Mouse (Mus musculus) myocyte (in vitro differentiated cells): ENCODE results near the gene Grin2c. TPM values are rescaled to one million over a fixed set of nuclear protein-coding genes. Genes with fewer than 3 reads are reported as not detected.

ENCODE experiments used
- H3K27me3 ChIP-seq: one replicate; pipeline ENCODE4 v1.6.1; 2011; ENCODE audit not compliant: control insufficient read depth, insufficient read depth, insufficient read length
- H3K36me3 ChIP-seq: one replicate; pipeline ENCODE4 v1.6.1; 2011; ENCODE audit not compliant: control insufficient read depth, insufficient read depth
- H3K4me2 ChIP-seq: one replicate; pipeline ENCODE4 v1.6.1; 2011; ENCODE audit warnings: low read depth, control low read depth
- H3K4me3 ChIP-seq: one replicate; pipeline ENCODE4 v1.5.1; 2011; ENCODE audit warnings: mild to moderate bottlenecking, control low read depth, moderate library complexity
- H3K79me2 ChIP-seq: one replicate; pipeline ENCODE4 v1.6.1; 2011; ENCODE audit not compliant: control insufficient read depth, insufficient read depth
- H3ac ChIP-seq: one replicate; pipeline ENCODE4 v1.6.1; 2011; ENCODE audit not compliant: control insufficient read depth, insufficient read length
- CEBPB ChIP-seq: IDR thresholded peaks from 2 replicates; pipeline ENCODE4 v1.6.1; 2011; ENCODE audit warnings: mild to moderate bottlenecking, moderate library complexity; ENCODE audit not compliant: poor library complexity, insufficient read depth, severe bottlenecking
- E2F4 ChIP-seq: IDR thresholded peaks from one replicate; pipeline ENCODE4 v1.6.1; 2011; ENCODE audit warnings: mild to moderate bottlenecking, control low read depth, moderate library complexity; ENCODE audit not compliant: insufficient read depth
- MAX ChIP-seq: IDR thresholded peaks from one replicate; pipeline ENCODE4 v1.6.1; 2011; ENCODE audit warnings: low read depth, mild to moderate bottlenecking, control low read depth
- MYOD1 ChIP-seq, 3 experiments: IDR thresholded peaks; one replicate each; pipeline ENCODE4 v1.6.1; 2011; ENCODE audit warnings: control low read depth in 2 of 3, low read depth in 2 of 3, mild to moderate bottlenecking in 2 of 3, moderate library complexity in 1 of 3; ENCODE audit not compliant: insufficient read length in 2 of 3, control insufficient read depth in 1 of 3
- MYOG ChIP-seq, 3 experiments: IDR thresholded peaks; one replicate each; pipeline ENCODE4 v1.6.1; 2011; ENCODE audit warnings: control low read depth in 2 of 3, low read depth in 2 of 3, mild to moderate bottlenecking in 2 of 3; ENCODE audit not compliant: insufficient read length in 2 of 3, control insufficient read depth in 1 of 3, insufficient read depth in 1 of 3
- POLR2A ChIP-seq: IDR thresholded peaks from one replicate; pipeline ENCODE4 v1.6.1; 2011; ENCODE audit warnings: low read depth, mild to moderate bottlenecking, control low read depth, moderate library complexity; ENCODE audit not compliant: insufficient read length
- POLR2AphosphoS2 ChIP-seq: IDR thresholded peaks from one replicate; pipeline ENCODE4 v1.6.1; 2011; ENCODE audit warnings: low read depth, control low read depth; ENCODE audit not compliant: insufficient read length
- REST ChIP-seq: IDR thresholded peaks from one replicate; pipeline ENCODE4 v1.6.1; 2011; ENCODE audit warnings: mild to moderate bottlenecking, control low read depth, moderate library complexity; ENCODE audit not compliant: insufficient read depth, insufficient read length
- SRF ChIP-seq: IDR thresholded peaks from one replicate; pipeline ENCODE4 v1.6.1; 2011; ENCODE audit warnings: low read depth; ENCODE audit not compliant: control insufficient read depth, insufficient read length
- TCF12 ChIP-seq: IDR thresholded peaks from one replicate; pipeline ENCODE4 v1.6.1; 2011; ENCODE audit warnings: mild to moderate bottlenecking, control low read depth; ENCODE audit not compliant: poor library complexity, insufficient read depth, severe bottlenecking
- TCF3 ChIP-seq: IDR thresholded peaks from one replicate; pipeline ENCODE4 v1.6.1; 2011; ENCODE audit warnings: low read depth, control low read depth; ENCODE audit not compliant: insufficient read length
- USF1 ChIP-seq: IDR thresholded peaks from one replicate; pipeline ENCODE4 v1.6.1; 2011; ENCODE audit warnings: low read depth, mild to moderate bottlenecking, control low read depth, moderate library complexity
- polyA plus RNA-seq: library from polyadenylated mRNA; unstranded; fragments of >200 nt; fragmentation: generic; extraction: Trizol; gene quantifications from one replicate; pipeline ENCODE4 v1.2.1, GENCODE M21; 2012; ENCODE audit warnings: missing spikeins

Grin2c gene
- polyA plus RNA-seq, 1 experiment: not detected

DNA sequence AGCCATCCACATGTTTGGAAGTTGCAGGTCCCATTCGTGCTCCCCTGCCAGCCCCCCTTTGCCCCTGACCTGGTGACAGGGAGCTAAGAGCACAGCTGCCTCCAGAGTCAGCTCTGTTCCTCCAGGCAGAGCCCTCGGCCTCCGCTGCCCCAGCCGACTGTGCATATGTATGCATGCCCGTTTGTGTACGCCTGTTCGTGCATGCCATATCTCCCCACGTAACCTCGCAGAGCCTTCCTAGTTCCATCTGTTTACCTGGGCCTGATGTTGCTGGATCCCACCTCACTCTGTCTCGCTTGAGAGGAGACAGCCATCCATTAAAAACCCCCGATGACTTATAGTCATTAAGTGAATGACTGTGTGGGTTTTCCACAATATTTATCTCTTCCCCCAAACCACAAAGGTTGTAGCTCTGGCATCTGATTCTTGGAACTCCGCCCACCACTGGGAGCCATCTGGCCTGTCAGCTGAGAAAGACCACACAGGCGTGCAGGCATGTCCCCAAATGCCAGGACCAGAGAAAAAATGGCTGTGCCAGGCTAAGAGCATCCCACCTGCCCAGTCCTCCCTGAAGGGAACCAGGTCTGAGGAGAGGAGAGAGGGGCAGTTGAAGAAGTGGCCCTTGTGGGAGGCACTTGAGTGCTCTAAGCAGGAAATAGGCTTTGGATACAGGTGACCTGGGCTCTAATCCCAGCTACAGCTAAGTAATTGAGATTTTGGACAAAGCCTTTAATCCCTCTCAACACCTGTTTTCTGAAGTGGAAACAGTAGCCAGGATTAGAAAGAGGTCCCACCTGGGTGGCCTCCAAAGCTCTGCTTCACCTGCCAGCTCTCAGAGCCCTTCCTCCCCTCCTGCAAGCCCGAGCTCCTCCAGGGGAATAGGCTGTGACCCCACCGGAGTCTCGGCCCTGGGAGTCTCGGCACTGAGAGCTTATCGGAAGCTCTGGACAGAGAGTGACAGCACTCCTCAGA is 49.3 kb downstream of the Grin2c start:
- H3K79me2 ChIP-seq: no peaks in the 10 kb centered on the region
- no peaks in the 10 kb centered on the region for H3K27me3 ChIP-seq
- H3ac ChIP-seq: no peak overlapping the region
- no peak overlapping the region for H3K4me2 ChIP-seq
- H3K4me3 ChIP-seq: no peak overlapping the region
- TF ChIP-seq MAX (no peak), POLR2A (no peak), MYOG (IDR thresholded peaks at IDR 0.05; ENCODE audit: control insufficient read depth in 1 of 3, insufficient read depth in 1 of 3, insufficient read length in 2 of 3, low read depth in 2 of 3) (peak in 1 of 3 experiments; percentile 55), E2F4 (no peak), REST (no peak), TCF3 (no peak)
- no peaks in the 10 kb centered on the region for H3K36me3 ChIP-seq

DNA sequence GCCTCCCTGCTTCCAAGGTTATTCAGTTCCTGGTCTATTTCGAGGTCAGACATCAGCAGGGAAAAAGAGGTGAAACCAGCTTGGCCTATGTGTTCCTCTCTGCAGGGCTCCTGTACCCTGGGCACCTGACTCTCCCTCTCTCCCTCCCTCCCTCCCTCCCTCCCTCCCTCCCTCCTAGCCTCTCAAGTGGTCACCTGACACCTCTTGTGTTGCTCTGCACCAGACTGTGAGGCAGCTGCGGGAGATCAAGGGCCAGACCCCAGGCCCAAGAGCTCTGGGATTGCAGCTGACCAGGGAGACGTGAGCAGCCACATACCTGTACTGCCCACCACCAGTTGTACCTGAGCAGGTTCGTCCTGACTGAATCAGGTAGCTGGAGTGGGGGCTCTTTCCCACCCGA is 51.9 kb downstream of the Grin2c start:
- H3K27me3 ChIP-seq: no peaks in the 10 kb centered on the region
- H3K79me2 ChIP-seq: no peaks in the 10 kb centered on the region
- no peak overlapping the region for H3K4me2 ChIP-seq
- H3K36me3 ChIP-seq: no peaks in the 10 kb centered on the region
- no peak overlapping the region for H3K4me3 ChIP-seq
- TF ChIP-seq MYOG (IDR thresholded peaks at IDR 0.05; ENCODE audit: control insufficient read depth in 1 of 3, insufficient read depth in 1 of 3, insufficient read length in 2 of 3, low read depth in 2 of 3) (no peak), SRF (no peak)
- no peak overlapping the region for H3ac ChIP-seq

DNA sequence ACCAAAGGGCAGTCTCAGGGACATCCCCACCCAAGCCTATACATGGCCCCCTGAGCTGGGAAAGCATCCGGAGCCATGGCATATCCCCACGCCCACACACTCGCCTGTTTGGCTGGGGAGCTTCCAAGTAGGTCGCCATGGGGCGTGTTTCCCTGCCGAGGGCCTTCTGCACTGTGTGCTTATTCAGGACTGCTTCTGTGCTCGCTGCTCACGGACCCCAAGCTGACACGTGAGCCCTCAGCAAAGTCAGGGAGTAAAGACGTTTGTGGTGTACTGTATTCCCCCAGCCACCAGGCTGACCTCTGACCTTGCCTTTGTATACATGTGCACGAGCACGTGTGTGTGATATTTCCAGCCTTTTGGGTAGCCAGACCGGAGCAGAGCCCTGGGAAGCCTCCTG is 54.9 kb downstream of the Grin2c start:
- no peak overlapping the region for H3ac ChIP-seq
- TF ChIP-seq POLR2A (no peak), CEBPB (no peak), MYOD1 (IDR thresholded peaks at IDR 0.05; ENCODE audit: control insufficient read depth in 1 of 3, insufficient read length in 2 of 3, low read depth in 2 of 3) (no peak), E2F4 (no peak), REST (no peak), SRF (no peak), MAX (no peak), USF1 (no peak), POLR2AphosphoS2 (no peak), TCF3 (no peak), MYOG (IDR thresholded peaks at IDR 0.05; ENCODE audit: control insufficient read depth in 1 of 3, insufficient read depth in 1 of 3, insufficient read length in 2 of 3, low read depth in 2 of 3) (no peak), TCF12 (no peak)
- H3K79me2 ChIP-seq: no peaks in the 10 kb centered on the region
- H3K4me2 ChIP-seq: no peak overlapping the region
- no peak overlapping the region for H3K4me3 ChIP-seq
- no peaks in the 10 kb centered on the region for H3K36me3 ChIP-seq
- H3K27me3 ChIP-seq: no peaks in the 10 kb centered on the region

- Histone ChIP-seq H3K79me2 (no peaks in the 10 kb centered on the region), H3K36me3 (no peaks in the 10 kb centered on the region), H3K4me2 (no peak overlapping the region), H3ac (no peak overlapping the region), H3K4me3 (no peak overlapping the region), H3K27me3 (no peaks in the 10 kb centered on the region)
- no peak for TF ChIP-seq POLR2A
These were observed 57.1 kb downstream of the Grin2c start for GRCm38 (mm10) chr11:115209958-115210357.

DNA sequence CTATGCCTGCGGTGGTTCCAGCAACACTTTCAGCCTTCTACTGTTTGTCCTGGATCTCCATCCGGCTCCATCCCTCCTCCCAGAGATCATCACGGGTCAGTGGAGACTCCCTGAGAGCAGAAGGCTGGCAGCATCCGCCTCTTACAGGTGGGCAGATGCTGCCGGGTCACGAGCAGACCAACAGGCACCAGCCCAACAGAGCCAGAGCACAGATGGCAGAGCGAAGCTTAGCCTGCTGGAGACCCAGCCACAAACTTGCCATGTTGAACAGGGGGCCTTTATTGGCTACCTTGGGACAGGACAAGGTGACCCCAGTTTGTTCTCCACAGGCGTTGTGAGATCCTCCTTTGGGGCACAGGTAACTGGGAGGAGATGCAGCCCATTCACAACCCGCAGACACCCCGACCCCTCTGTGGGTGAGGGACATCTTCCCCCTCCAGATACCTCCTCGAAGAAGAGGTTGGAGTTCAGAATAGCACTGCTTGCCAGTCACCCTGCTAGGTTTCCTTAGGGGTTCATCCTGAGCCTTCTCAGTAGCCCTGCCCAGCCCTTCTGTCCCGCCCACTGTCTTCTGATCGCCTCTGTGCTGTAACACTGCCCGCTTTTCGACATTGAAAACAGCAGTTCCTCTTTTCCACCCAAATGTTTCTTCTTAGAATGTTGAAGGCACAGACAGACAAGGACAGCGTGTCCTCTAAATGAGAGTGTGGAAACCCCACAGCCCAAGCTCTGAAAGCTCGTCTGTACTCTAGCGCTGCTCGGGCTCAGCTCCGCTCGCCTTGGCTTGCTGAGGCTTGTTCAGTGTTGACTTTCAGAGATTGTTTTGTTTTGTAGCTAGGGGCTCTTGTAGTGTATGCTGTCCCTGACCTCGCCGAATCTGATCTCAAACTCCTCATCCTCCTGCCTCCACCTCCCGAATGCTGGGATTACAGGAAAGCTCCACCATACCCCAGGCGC is 58.0 kb downstream of the Grin2c start:
- H3K27me3 ChIP-seq: no peaks in the 10 kb centered on the region
- TF ChIP-seq E2F4 (no peak), POLR2AphosphoS2 (no peak), POLR2A (no peak), MYOD1 (IDR thresholded peaks at IDR 0.05; ENCODE audit: control insufficient read depth in 1 of 3, insufficient read length in 2 of 3, low read depth in 2 of 3) (no peak), USF1 (no peak), CEBPB (no peak), SRF (no peak), REST (no peak), MYOG (IDR thresholded peaks at IDR 0.05; ENCODE audit: control insufficient read depth in 1 of 3, insufficient read depth in 1 of 3, insufficient read length in 2 of 3, low read depth in 2 of 3) (no peak), MAX (no peak), TCF12 (no peak), TCF3 (no peak)
- H3K4me2 ChIP-seq: no peak overlapping the region
- H3K4me3 ChIP-seq: no peak overlapping the region
- H3ac ChIP-seq: no peak overlapping the region
- no peaks in the 10 kb centered on the region for H3K79me2 ChIP-seq
- H3K36me3 ChIP-seq: no peaks in the 10 kb centered on the region
